Mouse (Mus musculus) kidney, postnatal 0 days (tissue): Measurements from ENCODE around the gene Msh6. TPM values are rescaled to one million over a fixed set of nuclear protein-coding genes. Genes with fewer than 3 reads are reported as not detected.

ENCODE experiments used
- ATAC-seq: fragments of 200-750 bp; cut with Nextera tagmentation; replicated peaks from 2 replicates; pipeline ENCODE4 v1.8.0; 2017; ENCODE audit warnings: low read depth, moderate number of reproducible peaks, moderate TSS enrichment, moderate library complexity; ENCODE audit not compliant: low FRiP score
- DNase-seq: peaks from one replicate; pipeline ENCODE4 v3.0.0-alpha.2; 2016; ENCODE audit warnings: low spot score
- H3K27ac ChIP-seq: fragments of 300-500 bp; sonication (generic); 2 replicates; pipeline ENCODE4 v1.5.1; 2014; ENCODE audit warnings: mild to moderate bottlenecking
- H3K27me3 ChIP-seq: fragments of 300-500 bp; sonication (generic); 2 replicates; pipeline ENCODE4 v1.6.1; 2014; ENCODE audit warnings: low read length, mixed read lengths; ENCODE audit not compliant: insufficient read depth
- H3K36me3 ChIP-seq: fragments of 300-500 bp; sonication (generic); 2 replicates; pipeline ENCODE4 v1.6.1; 2014; ENCODE audit warnings: low read length, mixed read lengths; ENCODE audit not compliant: insufficient read depth
- H3K4me1 ChIP-seq: fragments of 300-500 bp; sonication (generic); replicated peaks from 2 replicates; pipeline ENCODE4 v1.6.1; 2014; ENCODE audit warnings: antibody characterized with exemption, low read length, mixed read lengths; ENCODE audit not compliant: insufficient read depth
- H3K4me2 ChIP-seq: fragments of 300-500 bp; sonication (generic); 2 replicates; pipeline ENCODE4 v1.6.1; 2014; ENCODE audit warnings: mild to moderate bottlenecking, low read length, moderate library complexity, mixed read lengths
- H3K4me3 ChIP-seq: fragments of 300-500 bp; sonication (generic); replicated peaks from 2 replicates; pipeline ENCODE4 v1.5.1; 2014; ENCODE audit warnings: low read depth, low read length
- H3K9ac ChIP-seq: fragments of 300-500 bp; sonication (generic); 2 replicates; pipeline ENCODE4 v1.6.1; 2014; ENCODE audit warnings: low read depth, low read length
- H3K9me3 ChIP-seq: fragments of 300-500 bp; sonication (generic); replicated peaks from 2 replicates; pipeline ENCODE4 v1.6.1; 2016; ENCODE audit warnings: low read length, inconsistent platforms, mixed read lengths
- CTCF ChIP-seq: IDR thresholded peaks from 2 replicates; pipeline ENCODE4 v1.5.1; 2016; ENCODE audit warnings: antibody characterized with exemption, low read depth, mild to moderate bottlenecking, moderate library complexity
- WGBS: fragments of 180-500 bp; shearing (Covaris S2); extraction: QIAGEN DNeasy Blood & Tissue Kit; methylation state at CpG from one replicate; pipeline ENCODE4 v1.1.7; 2014; 5-methylcytosine and 5-hydroxymethylcytosine counted together
- polyA plus RNA-seq: library from polyadenylated mRNA; unstranded; fragments of >200 nt; fragmentation: Nextera tagmentation; extraction: Ambion mirVana; gene quantifications from 2 replicates; pipeline ENCODE4 v1.2.1, GENCODE M21; 2015

Msh6 gene
- polyA plus RNA-seq, 1 experiment from 2014 or later: 28.6 TPM

GRCm38 (mm10) chr17:88025227-88025626 is 50.4 kb downstream of the Msh6 start:
- H3K4me2 ChIP-seq: no peak overlapping the region
- no peaks in the 10 kb centered on the region for H3K4me1 ChIP-seq
- no peak overlapping the region for H3K4me3 ChIP-seq
- ATAC-seq: no peak
- no peaks in the 10 kb centered on the region for H3K9me3 ChIP-seq
- 38% methylated on average over 4 of the region's 4 CpGs for WGBS
- H3K36me3 ChIP-seq: no peaks in the 10 kb centered on the region
- no peak overlapping the region for H3K27ac ChIP-seq
- TF ChIP-seq CTCF: peak; percentile 75
- no peak overlapping the region for H3K9ac ChIP-seq
- no peaks in the 10 kb centered on the region for H3K27me3 ChIP-seq
- DNase-seq: peak; percentile 85

GRCm38 (mm10) chr17:88029194-88029970 is 54.5 kb downstream of the Msh6 start:
- no peak overlapping the region for H3K4me3 ChIP-seq
- no peak for TF ChIP-seq CTCF
- ATAC-seq (no peak), DNase-seq (peak; percentile 36)
- no peaks in the 10 kb centered on the region for H3K36me3 ChIP-seq
- H3K27ac ChIP-seq: no peak overlapping the region
- no peaks in the 10 kb centered on the region for H3K9me3 ChIP-seq
- 70% methylated on average over 17 of the region's 17 CpGs for WGBS
- no peak overlapping the region for H3K9ac ChIP-seq
- no peaks in the 10 kb centered on the region for H3K27me3 ChIP-seq
- H3K4me1 ChIP-seq: no peaks in the 10 kb centered on the region
- no peak overlapping the region for H3K4me2 ChIP-seq

GRCm38 (mm10) chr17:88031755-88032154 is 56.9 kb downstream of the Msh6 start:
- Histone ChIP-seq H3K9me3 (no peaks in the 10 kb centered on the region), H3K4me1 (no peaks in the 10 kb centered on the region), H3K9ac (no peak overlapping the region), H3K27ac (no peak overlapping the region), H3K4me2 (no peak overlapping the region), H3K4me3 (no peak overlapping the region), H3K27me3 (no peaks in the 10 kb centered on the region), H3K36me3 (no peaks in the 10 kb centered on the region)
- DNase-seq: no peak
- no peak for ATAC-seq
- 94% methylated on average over 5 of the region's 5 CpGs for WGBS
- no peak for TF ChIP-seq CTCF

- Histone ChIP-seq H3K36me3 (no peaks in the 10 kb centered on the region), H3K9me3 (no peaks in the 10 kb centered on the region), H3K4me1 (no peaks in the 10 kb centered on the region), H3K27ac (no peak overlapping the region), H3K9ac (no peak overlapping the region), H3K4me3 (no peak overlapping the region), H3K4me2 (no peak overlapping the region), H3K27me3 (no peaks in the 10 kb centered on the region)
- DNase-seq (no peak), ATAC-seq (no peak)
- WGBS: 80% methylated on average over 4 of the region's 4 CpGs
- no peak for TF ChIP-seq CTCF
These were observed 59.6 kb downstream of the Msh6 start for GRCm38 (mm10) chr17:88034418-88034817.

Other genes with a start within 250 kb of the Msh6 start
- gene Kcnk12, start 177.1 kb upstream of the Msh6 start, polyA plus RNA-seq: 0.14 TPM in 1 of 2 replicates, not detected in the other
- not detected in 2 replicates for gene Rpl36-ps4, start 54.1 kb upstream of the Msh6 start, polyA plus RNA-seq
- gene Fbxo11, start 90.2 kb downstream of the Msh6 start, polyA plus RNA-seq: 15.3 and 16.2 TPM in 2 replicates